Mouse (Mus musculus): ENCODE measurements at regions not wholly inside any gene's neighbourhood (a gene's known extent, or its start where the extent isn't known, plus 50 kb on each side); places are given as distances from the start of the nearest gene placed in this dataset.

GRCm38 (mm10) chr3:27815201-27815695 lies 80.9 kb downstream of the Tmem212 start:
- DNase-seq (ENCODE audit: low spot score in 2 of 2): no peak

GRCm38 (mm10) chr3:27804271-27804670 lies 91.9 kb downstream of the Tmem212 start:
- DNase-seq (ENCODE audit: low spot score in 2 of 2): no peak

GRCm38 (mm10) chr3:27791633-27791951 lies 80.5 kb upstream of the Fndc3b start:
- no peak for DNase-seq (ENCODE audit: low spot score in 2 of 2)

GRCm38 (mm10) chr3:27790932-27791632 lies 80.0 kb upstream of the Fndc3b start:
- no peak for DNase-seq (ENCODE audit: low spot score in 2 of 2)

- DNase-seq (ENCODE audit: low spot score in 2 of 2): no peak
Measured at GRCm38 (mm10) chr3:27783926-27784325, 72.8 kb upstream of the Fndc3b start.

GRCm38 (mm10) chr3:27783476-27783875 lies 72.4 kb upstream of the Fndc3b start:
- DNase-seq (ENCODE audit: low spot score in 2 of 2): no peak

- DNase-seq (ENCODE audit: low spot score in 2 of 2): peak; percentile 20 to 25
Measured at GRCm38 (mm10) chr3:27782056-27782765, 71.1 kb upstream of the Fndc3b start.

- DNase-seq (ENCODE audit: low spot score in 2 of 2): no peak
Measured at GRCm38 (mm10) chr3:27779892-27780291, 68.8 kb upstream of the Fndc3b start.

- DNase-seq (ENCODE audit: low spot score in 2 of 2): no peak
Measured at GRCm38 (mm10) chr3:27777751-27778150, 66.6 kb upstream of the Fndc3b start.

GRCm38 (mm10) chr3:27773176-27773575 lies 62.1 kb upstream of the Fndc3b start:
- DNase-seq (ENCODE audit: low spot score in 2 of 2): no peak

- DNase-seq (ENCODE audit: low spot score in 2 of 2): no peak
Measured at GRCm38 (mm10) chr3:27769438-27769837, 58.3 kb upstream of the Fndc3b start.

- no peak for DNase-seq (ENCODE audit: low spot score in 2 of 2)
Measured at GRCm38 (mm10) chr3:27767188-27767587, 56.1 kb upstream of the Fndc3b start.

- no peak for DNase-seq (ENCODE audit: low spot score in 2 of 2)
Measured at GRCm38 (mm10) chr3:27766421-27766820, 55.3 kb upstream of the Fndc3b start.

GRCm38 (mm10) chr3:27765929-27766328 lies 54.8 kb upstream of the Fndc3b start:
- no peak for DNase-seq (ENCODE audit: low spot score in 2 of 2)

- no peak for DNase-seq (ENCODE audit: low spot score in 2 of 2)
Measured at GRCm38 (mm10) chr3:27764556-27764955, 53.4 kb upstream of the Fndc3b start.

GRCm38 (mm10) chr3:27761031-27761430 lies 49.9 kb upstream of the Fndc3b start:
- no peak for DNase-seq (ENCODE audit: low spot score in 2 of 2)
